Mouse (Mus musculus): ENCODE measurements around the gene Eno3. TPM values are rescaled to one million over a fixed set of nuclear protein-coding genes. Genes with fewer than 3 reads are reported as not detected.

Gene Eno3
- 1 to 10 TPM; 7.3 to 8.8 TPM for total RNA-seq (2021)
- long read RNA-seq, experiment 1, partial matches to known transcripts, result 2 of 14 reads
- long read RNA-seq, experiment 1, other reads (novel, unspliced or antisense), result 9 of 14 reads
- long read RNA-seq, experiment 2, partial matches to known transcripts, result 1 of 12 reads
- long read RNA-seq, experiment 2, other reads (novel, unspliced or antisense), result 7 of 12 reads

DNA sequence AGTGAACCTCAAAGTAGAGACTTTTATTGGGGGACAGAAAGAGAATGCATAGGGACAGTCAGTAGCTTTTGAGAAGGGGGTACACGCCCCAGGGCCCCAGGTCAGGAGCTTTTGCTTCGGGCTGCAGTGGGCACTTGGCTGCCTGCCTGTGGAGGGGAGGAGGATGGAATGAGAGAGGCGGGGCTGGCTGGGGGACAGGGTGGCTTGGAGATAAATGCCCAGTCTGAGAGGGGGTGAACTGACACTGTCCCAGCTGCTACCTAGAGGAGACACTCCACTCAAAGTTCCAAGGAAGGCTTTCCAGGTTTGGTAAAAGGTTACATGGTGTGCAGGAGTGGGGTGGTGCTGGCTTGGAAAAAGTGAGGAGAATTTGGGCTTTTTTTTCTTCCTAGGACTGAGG lies at the start of gene Eno3:
Gene Eno3 (plus strand): TSS at position 239 of the 400 bp plus-strand sequence.
- DNase-seq (ENCODE audit: low spot score in 2 of 2), result no peak

DNA sequence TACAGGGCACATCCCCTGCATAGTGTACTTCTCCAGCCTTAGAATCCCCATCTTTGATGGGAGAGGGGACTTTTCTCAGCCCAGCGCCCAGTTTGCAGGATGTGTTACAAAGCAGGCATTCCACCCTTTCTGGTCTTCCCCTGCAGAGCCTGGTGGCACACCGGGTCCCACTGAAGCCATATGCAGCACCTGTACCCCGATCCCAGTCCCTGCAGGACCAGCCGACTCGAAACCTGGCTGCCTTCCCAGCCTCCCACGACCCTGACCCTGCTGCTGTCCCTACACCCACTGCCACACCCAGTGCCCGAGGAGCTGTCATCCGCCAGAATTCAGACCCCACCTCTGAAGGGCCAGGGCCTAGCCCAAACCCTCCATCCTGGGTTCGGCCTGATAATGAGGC lies 49.4 kb upstream of the Eno3 start:
- no peak for DNase-seq (ENCODE audit: low spot score in 2 of 2)

DNA sequence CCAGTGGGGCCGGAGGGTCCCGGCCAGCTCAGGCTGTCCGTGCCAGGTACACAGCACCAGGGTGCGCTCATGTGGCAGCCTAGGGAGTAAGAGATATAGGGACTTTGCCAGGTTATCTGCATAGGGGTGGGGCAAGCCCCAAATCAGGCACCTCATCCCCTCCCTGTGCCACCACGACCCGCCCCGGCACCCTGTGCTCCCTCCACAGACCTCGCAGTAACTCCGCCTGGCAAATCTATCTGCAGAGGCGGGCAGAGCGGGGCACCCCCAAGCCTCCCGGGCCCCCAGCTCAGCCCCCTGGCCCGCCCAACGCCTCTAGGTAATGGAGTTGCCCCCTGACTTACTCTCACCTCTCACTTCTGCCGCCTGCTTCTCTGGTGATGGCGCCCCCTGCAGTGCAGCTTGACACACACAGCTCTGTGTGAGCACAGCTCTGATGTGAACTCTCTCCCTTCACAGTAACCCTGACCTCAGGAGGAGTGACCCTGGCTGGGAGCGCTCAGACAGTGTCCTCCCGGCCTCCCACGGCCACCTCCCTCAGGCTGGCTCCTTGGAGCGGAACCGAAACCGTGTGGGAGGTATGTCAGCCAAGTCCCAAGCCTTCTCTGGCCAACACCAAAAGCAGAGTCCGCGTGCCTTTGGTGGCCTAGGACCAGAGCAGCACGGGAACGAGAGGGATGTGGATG lies 48.5 kb upstream of the Eno3 start:
- DNase-seq (ENCODE audit: low spot score in 2 of 2), result no peak

DNA sequence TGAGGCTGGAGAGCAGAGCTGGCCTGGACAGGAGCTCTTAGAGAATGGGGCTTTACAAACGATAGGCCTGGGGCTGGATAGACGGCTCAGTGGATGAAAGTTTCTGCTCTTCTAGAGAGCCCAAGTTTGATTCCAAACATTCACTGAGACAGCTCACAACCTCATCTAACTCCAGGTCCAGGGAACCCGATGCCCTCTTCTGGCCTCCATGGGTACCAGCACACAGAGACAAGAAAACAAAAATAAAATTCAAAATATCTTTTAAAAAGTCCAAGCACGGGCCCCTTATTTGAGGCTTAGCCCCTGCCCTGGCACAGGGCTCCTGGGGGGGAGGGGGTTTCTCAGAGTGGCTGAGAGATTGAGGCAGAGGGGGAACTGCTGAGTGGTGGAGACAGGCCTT lies 46.2 kb upstream of the Eno3 start:
- DNase-seq (ENCODE audit: low spot score in 2 of 2), result no peak

DNA sequence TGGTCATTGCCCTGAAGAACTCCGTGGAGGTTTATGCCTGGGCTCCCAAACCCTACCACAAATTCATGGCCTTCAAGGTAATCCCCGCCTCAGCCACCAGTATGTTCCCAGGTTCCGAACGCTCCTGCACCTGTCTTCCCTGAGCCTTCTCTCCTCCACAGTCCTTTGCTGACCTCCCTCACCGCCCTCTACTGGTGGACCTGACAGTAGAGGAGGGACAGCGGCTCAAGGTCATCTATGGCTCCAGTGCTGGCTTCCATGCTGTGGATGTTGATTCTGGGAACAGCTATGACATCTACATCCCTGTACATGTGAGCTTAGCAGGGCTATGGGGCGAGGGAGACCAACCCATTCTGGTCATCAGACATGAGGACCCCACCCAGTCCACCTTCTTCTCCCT lies 44.5 kb upstream of the Eno3 start:
- no peak for DNase-seq (ENCODE audit: low spot score in 2 of 2)

DNA sequence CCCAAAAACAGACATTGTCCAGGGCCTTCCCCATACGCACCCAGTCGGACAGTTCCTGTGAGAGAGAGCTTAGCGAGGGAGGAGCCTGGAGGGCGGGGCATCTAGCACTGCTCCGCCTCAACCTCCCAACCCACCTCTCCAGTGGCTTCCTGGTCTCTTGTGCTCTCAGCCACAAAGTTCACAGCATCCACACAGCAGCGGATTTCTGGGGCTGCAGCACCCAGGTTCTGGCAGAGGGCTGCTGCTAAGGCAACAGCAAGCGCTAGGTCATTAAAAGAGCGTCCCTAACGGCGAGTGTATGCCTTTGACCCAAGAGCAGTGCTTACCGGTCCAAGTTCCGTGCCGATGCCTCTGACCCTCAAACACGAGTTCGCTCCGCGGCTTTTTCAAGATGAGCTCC lies 41.9 kb upstream of the Eno3 start:
- no peak for DNase-seq (ENCODE audit: low spot score in 2 of 2)

DNA sequence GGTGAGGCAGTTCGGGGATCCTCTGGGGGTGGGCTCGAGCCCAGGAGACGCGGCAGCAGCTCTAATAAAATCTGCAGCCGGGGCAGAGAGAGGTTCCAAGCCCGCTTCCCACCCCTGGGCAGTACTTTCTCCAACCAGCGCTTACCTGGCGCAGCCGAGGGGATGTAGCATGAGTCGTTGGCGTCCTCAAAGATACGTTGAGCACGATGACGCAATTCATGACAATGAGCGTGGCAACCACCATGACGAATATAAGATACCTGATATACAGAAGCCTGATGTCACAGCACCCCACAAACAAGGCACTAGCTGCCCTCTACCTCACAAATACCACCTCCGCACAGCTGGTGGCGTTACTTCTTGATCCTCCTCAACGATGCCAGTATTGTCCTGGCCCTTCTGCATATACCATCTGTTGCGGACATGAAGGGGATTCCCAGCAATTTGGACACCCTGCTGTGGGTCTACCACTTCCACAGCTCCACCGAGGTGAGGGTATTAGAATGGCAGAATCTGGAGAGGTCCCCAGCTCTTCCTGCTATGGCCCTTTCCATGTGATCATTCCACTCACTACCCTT lies 41.4 kb upstream of the Eno3 start, which contains the start of gene 4930544D05Rik:
Gene 4930544D05Rik (plus strand): TSS at position 333 of the 578 bp plus-strand sequence.
- no peak for DNase-seq (ENCODE audit: low spot score in 2 of 2)

DNA sequence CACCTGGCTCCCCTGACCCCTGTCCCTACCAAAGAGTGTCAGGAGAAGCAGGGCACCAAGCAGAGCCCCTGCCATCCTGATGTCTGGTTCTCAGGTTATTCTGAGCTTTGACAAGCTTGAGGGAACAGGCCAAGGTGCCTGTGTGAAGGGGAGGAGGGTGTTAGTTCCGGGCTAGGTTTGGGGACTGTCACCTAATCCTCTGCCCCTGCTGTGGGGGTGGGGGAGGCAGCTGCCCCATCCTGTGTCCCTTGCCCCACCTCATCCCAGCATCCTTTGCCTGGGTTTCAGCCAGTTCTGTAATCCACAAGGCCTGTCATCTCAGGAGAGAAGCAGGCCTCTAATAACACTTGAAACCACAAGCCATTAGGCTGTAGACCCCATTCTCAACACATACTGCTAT lies 37.9 kb upstream of the Eno3 start, which contains the start of gene Chrne:
Gene Chrne (minus strand): TSS at position 116 of the 400 bp plus-strand sequence.
- DNase-seq (ENCODE audit: low spot score in 2 of 2), result no peak

DNA sequence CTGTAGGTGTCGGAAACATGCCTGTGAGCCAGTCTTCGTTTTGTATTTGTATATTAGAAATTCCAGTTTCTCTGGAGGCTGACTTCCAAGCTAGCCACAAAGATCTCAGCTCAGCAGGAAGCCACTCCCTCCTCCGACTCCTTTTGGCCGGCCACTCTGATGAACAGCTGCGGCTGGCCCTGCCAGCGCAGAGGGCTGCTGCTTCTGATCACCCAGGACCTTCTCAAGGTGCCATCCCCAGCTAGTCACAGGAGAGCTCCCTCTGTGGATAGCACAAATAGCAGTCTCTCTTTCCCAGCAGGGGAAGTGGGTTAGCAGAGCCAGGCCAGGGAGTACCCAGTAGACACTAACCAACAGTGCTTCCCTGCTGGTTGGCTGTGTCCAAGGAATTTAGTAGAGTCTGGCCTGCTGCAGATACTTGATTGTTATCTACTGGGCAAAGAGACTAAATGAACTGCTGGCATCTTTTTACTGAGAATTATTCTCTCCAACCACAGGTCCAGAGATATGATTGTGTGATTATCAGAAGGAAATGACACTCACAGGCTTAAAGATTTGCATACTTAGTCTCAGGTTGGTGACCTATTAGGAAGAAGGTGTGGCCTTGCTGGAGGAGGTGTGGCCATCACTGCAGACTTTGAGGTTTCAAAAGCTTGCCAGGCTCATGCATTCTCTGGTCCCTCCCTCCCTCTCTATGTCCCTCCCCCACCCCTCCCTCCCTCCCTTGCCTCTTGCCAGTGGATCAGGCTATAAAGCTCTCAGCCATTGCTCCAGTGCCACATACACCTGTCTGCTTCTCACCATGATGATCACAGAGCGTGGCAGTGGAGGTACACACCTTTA lies 34.8 kb upstream of the Eno3 start:
- DNase-seq (ENCODE audit: low spot score in 2 of 2), result no peak

DNA sequence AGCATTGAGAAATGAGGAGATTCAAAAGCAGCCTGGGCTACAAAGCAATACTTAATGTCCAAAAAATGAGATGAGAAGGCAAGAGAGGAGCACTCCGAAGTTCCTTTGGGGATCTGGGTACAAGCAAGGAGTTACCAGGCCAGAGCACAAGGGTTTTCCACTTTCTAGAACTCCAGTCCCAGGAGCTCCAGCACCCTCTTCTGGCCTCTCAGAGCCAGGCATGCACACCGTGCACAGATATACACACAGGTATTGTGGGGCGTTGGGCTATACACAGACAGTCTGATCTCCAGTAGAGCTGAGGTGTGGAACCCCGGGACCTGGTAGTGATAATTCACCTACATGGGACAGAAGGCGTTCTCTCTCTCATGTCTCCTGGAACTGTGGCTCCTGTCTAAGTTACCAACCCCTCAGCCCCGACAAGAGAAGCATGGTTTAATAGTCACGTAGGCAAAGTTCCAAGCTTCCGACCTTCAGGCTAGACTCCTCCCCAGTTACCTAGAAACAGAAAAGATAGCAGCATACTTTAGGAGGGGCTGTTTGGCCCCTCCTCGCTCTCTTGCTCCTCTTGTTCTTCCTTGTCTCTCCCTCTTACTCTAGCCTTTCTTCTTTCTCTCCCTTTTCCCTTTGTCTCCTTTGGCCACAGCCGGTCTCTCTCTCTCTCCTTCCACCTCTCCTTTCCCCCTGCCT lies 33.8 kb upstream of the Eno3 start:
- no peak for DNase-seq (ENCODE audit: low spot score in 2 of 2)

DNA sequence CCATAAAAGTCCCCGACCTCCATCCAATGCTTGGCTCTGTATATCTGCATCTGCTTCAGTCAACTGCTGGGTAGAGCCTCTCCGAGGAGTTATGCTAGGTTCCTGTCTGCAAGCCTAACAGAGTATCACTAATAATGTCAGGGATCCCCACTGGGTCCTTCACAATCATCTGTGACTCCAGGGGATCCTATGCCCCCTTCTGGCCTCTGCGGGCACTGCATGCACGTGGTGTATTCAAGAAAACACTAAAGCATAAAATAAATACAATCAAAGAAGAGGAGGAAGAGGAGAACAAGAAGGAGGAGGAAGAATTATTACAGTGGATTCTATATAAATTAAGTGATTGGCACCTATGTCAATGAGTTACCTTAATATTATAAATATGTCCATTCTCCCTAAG lies 31.5 kb upstream of the Eno3 start:
- DNase-seq (ENCODE audit: low spot score in 2 of 2), result no peak

DNA sequence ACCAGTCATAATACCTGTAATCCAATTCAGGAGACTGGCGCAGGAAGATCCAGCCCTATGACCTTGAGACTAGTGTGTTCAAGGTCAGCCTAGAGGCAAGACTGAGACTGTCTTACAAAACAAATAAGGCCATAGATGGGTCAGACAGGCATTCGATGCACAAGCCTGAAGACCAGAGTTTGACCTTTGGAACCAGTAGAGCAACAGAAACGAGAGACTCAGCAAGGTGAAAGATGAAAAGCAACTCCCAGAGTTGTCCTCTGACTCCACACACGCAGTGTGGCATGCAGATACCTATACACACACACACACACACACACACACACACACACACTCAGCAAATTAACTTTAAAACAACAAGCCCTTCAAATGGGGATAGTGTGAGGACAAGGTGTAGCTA lies 30.1 kb upstream of the Eno3 start:
- no peak for DNase-seq (ENCODE audit: low spot score in 2 of 2)

DNA sequence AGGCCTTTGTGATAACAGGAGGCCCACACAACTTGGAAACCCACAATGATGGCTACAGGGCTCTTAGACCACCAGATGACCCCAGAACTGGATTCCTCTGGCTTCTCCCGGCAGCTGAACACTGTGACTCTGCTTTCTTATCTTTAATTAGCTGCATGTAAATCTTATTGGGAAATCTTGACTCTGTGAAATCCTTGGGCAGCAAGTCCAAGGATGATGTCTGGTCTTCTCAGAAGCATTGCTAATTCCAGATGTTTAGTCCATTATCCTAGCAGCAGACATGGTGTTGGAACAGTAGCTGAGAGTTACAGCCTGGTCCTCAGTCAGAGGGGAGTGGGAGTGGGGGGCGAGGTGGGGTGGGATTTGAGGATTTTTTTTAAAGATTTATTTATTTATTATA lies 28.6 kb upstream of the Eno3 start:
- no peak for DNase-seq (ENCODE audit: low spot score in 2 of 2)

DNA sequence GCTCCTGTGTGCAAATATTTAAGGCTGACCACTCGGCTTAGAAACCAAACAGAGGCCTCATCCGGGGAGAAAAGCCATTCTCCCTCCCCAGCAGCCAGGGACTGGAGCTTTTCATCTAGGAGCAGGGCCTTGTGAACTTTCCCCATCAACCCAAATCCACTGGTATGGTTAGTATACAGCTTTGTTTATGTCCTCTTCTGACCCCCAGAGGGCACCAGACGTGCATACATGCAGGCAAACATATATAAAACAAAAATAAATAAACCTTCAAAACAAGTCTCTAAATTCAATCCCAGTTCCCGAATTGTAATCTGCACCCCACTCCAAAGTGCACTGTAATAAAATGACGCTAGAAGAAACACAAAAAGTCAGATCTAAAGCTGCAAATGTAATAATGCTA lies 27.4 kb upstream of the Eno3 start:
- DNase-seq (ENCODE audit: low spot score in 2 of 2), result no peak

DNA sequence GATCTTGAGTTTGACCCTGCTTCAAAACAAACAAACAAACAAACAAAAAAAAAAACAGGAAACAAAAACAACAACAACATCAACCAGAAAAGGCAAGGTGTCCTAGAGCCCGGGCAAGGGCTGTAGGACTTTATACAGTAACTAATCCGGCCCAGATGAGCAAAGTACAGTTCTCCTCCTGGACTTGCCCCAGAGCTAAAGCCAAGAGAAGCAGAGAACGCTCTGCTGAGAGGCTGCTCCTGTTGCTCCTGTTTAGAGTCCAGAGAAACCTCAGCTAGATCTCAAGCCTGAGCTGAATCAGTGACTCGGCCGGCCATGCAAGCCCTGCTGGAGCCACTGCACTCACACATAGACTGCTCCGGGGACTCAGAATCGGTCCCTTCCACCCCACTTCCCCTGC lies 26.9 kb upstream of the Eno3 start:
- DNase-seq (ENCODE audit: low spot score in 2 of 2), result no peak

DNA sequence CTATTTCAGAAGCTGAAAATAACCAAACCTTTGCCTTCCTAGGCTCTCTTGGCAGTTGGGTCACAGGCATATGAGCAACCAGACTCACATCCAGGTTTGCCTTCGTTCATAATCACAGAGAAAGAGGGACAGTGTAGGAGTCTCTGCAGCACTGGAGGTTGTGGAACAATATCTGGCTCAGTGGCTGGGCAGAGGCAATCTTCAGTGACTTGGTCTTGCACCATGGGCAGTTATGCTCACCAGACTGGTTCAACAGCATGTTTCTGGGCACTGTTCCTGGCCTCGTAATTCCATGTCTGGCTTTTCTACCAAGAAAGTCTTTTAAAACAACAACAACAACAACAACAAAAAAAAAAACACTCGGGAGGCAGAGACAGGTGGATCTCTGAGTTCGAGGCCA lies 21.4 kb upstream of the Eno3 start:
- DNase-seq (ENCODE audit: low spot score in 2 of 2), result no peak

DNA sequence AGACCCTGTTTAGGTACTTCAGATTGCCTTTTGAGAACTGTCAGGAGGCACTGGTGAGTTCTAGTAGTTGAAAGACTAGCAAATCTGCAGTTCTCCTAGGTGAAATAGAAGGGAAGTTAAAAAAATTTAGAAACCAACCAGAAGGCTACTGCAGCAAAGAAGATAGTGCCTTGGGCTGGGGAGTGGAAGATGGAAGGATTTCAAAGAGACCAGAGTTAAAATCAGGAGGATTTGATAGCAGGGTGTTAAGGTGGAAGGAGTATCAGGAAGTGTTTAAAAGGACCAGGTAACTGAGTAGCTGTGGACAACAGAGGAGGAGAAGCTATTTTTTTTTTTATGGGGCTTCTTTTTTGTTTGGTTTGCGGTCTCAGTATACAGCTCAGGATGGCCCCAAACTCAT lies 19.2 kb upstream of the Eno3 start:
- DNase-seq (ENCODE audit: low spot score in 2 of 2), result no peak

DNA sequence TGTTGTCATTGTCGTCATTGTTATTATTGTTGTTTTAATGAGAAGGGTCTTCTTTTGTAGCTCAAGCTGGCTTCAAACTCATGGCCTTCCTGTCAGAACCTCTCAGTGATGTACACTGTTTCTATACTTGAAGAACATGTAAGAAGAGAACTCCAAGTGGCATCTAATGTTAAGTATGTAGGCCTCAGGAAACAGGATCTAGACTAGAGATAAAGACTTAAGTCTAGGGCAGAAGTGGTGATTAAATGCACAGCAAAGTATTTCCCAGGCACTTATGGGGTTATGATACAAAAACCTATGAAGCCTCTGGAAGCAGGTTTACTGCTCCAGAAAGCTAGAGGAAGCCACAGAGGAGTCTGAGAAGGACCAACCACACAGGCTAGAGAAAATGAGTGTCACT lies 18.7 kb upstream of the Eno3 start:
- no peak for DNase-seq (ENCODE audit: low spot score in 2 of 2)

DNA sequence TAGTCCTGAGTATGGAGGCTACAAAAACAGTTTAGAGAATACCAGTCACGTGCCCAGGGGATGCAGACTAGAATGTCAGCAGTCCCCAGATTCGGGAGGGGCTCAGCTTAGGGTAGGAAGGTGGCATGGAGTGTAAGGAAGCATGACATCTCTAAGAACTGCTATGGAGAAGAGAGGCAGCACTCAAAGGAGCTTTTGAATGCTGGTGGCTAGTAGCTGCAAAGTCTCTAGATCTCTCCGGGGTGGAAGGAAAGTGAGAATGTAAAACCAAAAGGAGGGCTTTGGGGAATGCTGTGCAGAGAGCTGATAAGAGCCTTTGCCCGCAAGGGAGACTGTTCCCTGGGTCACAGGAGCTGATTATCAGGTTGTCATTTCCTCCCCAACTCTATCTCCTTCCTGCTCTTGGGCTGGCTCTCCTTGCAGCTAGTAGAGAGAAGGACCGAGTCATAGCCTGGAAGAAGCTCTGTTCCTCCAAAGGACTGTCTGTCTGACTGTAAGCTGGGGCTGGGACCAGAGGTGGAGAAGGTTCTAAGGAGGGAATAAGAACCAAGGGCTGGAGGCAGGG lies 18.2 kb upstream of the Eno3 start, which contains the start of gene Gp1ba:
Gene Gp1ba (plus strand): TSS at position 409 of the 565 bp plus-strand sequence.
- no peak for DNase-seq (ENCODE audit: low spot score in 2 of 2)

DNA sequence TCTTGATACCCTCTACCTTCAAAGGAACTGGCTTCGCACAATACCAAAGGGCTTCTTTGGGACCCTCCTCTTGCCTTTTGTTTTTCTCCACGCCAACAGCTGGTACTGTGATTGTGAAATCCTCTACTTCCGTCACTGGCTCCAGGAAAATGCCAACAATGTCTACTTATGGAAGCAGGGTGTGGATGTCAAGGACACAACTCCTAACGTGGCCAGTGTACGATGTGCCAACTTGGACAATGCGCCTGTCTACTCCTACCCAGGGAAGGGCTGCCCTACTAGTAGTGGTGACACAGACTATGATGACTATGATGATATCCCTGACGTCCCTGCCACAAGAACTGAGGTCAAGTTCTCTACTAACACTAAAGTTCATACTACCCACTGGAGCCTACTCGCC lies 17.0 kb upstream of the Eno3 start:
- no peak for DNase-seq (ENCODE audit: low spot score in 2 of 2)

DNA sequence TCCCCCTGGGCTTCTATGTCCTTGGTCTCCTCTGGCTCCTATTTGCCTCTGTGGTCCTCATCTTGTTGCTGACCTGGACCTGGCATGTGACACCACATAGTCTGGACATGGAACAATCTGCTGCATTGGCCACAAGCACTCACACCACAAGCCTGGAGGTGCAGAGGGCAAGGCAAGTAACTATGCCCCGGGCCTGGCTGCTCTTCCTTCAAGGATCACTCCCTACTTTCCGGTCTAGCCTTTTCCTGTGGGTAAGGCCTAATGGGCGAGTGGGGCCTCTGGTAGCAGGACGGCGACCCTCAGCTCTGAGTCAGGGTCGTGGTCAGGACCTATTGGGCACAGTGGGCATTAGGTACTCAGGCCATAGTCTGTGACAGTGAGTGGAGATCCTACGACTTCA lies 15.8 kb upstream of the Eno3 start:
- no peak for DNase-seq (ENCODE audit: low spot score in 2 of 2)
